Mouse (Mus musculus): ENCODE measurements at regions not wholly inside any gene's neighbourhood (a gene's known extent, or its start where the extent isn't known, plus 50 kb on each side); places are given as distances from the start of the nearest gene placed in this dataset.

DNA sequence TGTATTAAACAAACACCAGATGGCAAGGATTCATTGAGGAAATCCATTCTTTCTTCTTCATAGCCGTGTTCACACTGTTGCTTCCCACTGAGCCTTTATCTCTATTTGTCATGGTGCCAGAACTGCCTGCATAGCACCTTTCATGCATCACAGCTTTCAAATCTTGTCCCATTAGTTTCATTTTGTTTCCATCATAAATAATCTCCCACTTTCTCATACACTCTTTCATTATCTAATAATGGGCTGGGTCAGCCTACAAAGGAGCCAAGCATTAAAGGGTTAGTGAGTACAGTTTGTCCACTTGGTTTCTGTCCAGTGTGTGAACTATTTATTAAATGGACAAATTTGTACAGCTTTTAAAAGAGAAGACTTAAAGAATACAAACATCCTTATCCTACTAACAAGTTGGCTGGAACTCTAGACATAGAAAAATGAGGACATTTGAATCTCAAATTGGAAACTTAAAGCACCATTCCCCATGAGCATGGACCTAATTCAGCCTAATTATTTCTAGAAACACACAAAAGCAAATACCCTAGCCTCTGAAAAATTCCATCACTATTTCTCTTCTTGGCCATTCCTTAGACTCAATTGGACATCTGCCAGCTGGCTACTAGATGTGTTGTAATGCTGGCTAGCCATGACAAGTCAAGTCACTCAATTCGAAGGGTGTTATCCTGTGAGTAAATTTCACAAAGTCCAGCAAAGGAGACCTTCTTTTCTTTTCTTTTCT lies 589.8 kb downstream of the Gm43517 start:
- no peak overlapping the region for H3K9ac ChIP-seq (ENCODE audit: low read length)
- no peaks in the 10 kb centered on the region for H3K9me3 ChIP-seq (ENCODE audit: control insufficient read depth, low read length)
- ATAC-seq (ENCODE audit: low FRiP score) (peak; percentile 80), DNase-seq (ENCODE audit: low spot score, missing footprints) (no peak)
- H3K36me3 ChIP-seq (ENCODE audit: control insufficient read depth, insufficient read depth, low read length): no peaks in the 10 kb centered on the region
- H3K4me3 ChIP-seq (ENCODE audit: low read depth, low read length): no peak overlapping the region
- H3K4me2 ChIP-seq: no peak overlapping the region
- no peak overlapping the region for H3K27ac ChIP-seq (ENCODE audit: low read depth, low read length)
- WGBS: 21% methylated on average over 2 of the region's 2 CpGs
- H3K4me1 ChIP-seq (ENCODE audit: control insufficient read depth, insufficient read depth, low read length): peaks cover 3% of the 10 kb centered on the region; the same call in 1 of the 2 replicates
- no peaks in the 10 kb centered on the region; the same call in 1 of the 2 replicates for H3K27me3 ChIP-seq (ENCODE audit: control insufficient read depth, insufficient read depth, low read length)

DNA sequence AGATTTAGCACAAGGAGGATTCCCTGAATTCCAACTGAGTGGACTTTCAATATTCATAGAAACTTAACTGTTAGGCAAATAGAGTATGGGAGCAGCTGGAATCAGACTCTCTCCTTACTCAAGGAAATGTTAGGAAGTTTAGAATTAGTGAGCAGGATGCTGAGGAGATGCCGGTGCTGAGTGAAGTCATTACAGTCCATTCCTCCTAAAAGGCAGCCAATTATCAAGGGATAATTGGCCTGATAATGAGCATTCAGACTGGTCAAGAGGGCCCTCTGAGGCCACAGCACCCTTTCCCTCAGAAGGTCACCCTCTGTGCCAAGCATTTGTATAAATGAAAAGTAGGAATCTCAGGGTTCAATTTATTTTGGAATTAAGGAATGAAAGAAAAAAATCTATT lies 590.6 kb downstream of the Gm43517 start:
- no peak for ATAC-seq (ENCODE audit: low FRiP score)
- no peaks in the 10 kb centered on the region; the same call in 1 of the 2 replicates for H3K27me3 ChIP-seq (ENCODE audit: control insufficient read depth, insufficient read depth, low read length)

DNA sequence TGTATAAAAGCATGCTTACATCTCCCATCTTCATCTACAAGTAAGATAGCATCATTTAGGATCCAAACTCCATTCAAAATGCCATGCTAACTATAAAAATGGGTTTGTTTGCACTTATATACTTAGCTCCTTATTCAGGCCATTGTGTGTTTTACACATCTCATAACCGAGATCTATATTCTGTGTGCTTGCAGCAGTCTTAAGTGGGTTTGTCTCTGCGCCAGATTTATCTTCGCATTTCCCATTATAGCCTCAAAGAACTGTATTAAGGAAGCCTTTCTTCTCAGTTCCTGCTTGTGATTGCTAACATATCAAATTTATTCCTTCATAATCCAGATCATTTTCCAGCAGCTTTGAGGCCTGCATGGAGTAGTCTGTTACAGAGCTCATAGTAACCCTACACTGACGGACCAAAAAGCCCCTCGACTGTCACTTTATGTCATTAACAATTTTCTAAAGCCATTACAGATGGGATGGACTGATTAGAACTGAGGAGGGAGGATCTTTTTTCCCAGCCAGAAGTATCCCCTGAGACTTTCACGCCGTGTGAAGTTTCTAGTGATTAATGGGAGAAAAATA lies 607.6 kb downstream of the Gm43517 start:
- Histone ChIP-seq H3K27ac (ENCODE audit: low read depth, low read length) (no peak overlapping the region), H3K27me3 (ENCODE audit: control insufficient read depth, insufficient read depth, low read length) (no peaks in the 10 kb centered on the region), H3K9ac (ENCODE audit: low read length) (no peak overlapping the region), H3K36me3 (ENCODE audit: control insufficient read depth, insufficient read depth, low read length) (no peaks in the 10 kb centered on the region), H3K4me3 (ENCODE audit: low read depth, low read length) (no peak overlapping the region), H3K4me2 (no peak overlapping the region), H3K4me1 (ENCODE audit: control insufficient read depth, insufficient read depth, low read length) (no peaks in the 10 kb centered on the region), H3K9me3 (ENCODE audit: control insufficient read depth, low read length) (no peaks in the 10 kb centered on the region)
- WGBS: 79% methylated on average over 7 of the region's 7 CpGs
- ATAC-seq (ENCODE audit: low FRiP score) (no peak), DNase-seq (ENCODE audit: low spot score, missing footprints) (no peak)

More for the DNA sequence above, 590.6 kb downstream of the Gm43517 start:
- Histone ChIP-seq H3K9ac (ENCODE audit: low read length) (no peak overlapping the region), H3K4me1 (ENCODE audit: control insufficient read depth, insufficient read depth, low read length) (peaks cover 3% of the 10 kb centered on the region; the same call in 1 of the 2 replicates), H3K9me3 (ENCODE audit: control insufficient read depth, low read length) (no peaks in the 10 kb centered on the region), H3K36me3 (ENCODE audit: control insufficient read depth, insufficient read depth, low read length) (no peaks in the 10 kb centered on the region), H3K4me3 (ENCODE audit: low read depth, low read length) (no peak overlapping the region), H3K27ac (ENCODE audit: low read depth, low read length) (no peak overlapping the region), H3K4me2 (no peak overlapping the region)
- 27% methylated on average over 1 of the region's 1 CpGs for WGBS
- DNase-seq (ENCODE audit: low spot score, missing footprints): no peak

DNA sequence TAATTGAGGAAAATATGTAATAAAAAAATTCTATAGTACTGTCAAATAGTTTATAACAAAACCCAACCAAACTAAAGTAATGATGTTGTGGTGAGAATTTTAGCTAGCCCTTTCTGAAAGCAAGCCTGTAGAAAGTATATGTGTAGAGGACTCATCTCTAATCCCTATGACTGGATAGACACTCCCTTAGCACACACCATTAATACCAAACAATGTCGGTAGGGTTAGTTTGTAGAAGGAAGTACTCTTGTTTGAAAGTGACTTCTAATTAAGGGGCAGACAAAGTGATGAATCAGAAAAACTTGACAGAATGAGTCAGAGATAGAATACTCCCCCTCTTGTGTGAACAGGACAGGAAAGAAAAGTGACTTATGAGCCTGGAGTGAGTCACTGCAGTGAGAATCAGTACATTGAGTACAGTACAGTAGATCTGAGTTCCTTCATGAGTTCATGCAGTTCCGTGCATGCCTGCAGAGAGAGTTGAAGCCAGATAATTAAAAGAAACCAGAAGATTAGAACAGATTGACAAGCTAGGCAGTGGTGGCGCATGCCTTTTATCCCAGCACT lies 610.0 kb downstream of the Prkd1 start:
- H3K36me3 ChIP-seq (ENCODE audit: control insufficient read depth, insufficient read depth, low read length): no peaks in the 10 kb centered on the region
- no peaks in the 10 kb centered on the region for H3K4me1 ChIP-seq (ENCODE audit: control insufficient read depth, insufficient read depth, low read length)
- ATAC-seq (ENCODE audit: low FRiP score): no peak
- H3K4me2 ChIP-seq: no peak overlapping the region
- H3K27me3 ChIP-seq (ENCODE audit: control insufficient read depth, insufficient read depth, low read length): no peaks in the 10 kb centered on the region
- no peak overlapping the region for H3K4me3 ChIP-seq (ENCODE audit: low read depth, low read length)
- no peak overlapping the region for H3K27ac ChIP-seq (ENCODE audit: low read depth, low read length)
- H3K9ac ChIP-seq (ENCODE audit: low read length): no peak overlapping the region
- WGBS: 88% methylated on average over 3 of the region's 3 CpGs
- no peaks in the 10 kb centered on the region for H3K9me3 ChIP-seq (ENCODE audit: control insufficient read depth, low read length)
- no peak for DNase-seq (ENCODE audit: low spot score, missing footprints)

DNA sequence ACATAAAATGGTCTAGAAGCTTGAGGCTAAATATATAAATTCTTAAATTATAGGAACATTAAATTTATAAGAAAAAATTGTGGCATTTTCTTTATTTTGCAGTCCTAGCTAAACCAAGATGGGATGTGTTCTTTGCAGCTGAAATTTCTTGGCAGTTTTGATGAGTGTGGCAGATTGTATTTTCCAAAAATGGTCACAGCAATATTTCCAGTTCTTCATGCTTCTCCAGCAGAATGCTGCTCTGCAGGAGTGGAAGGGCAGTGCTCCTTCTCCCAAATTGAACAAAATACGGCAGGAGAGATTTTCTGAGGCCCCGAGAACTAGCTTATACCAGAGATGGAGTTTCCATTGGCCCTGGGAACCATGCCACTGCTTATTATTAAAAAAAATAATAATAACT lies 587.6 kb downstream of the Prkd1 start:
- Histone ChIP-seq H3K4me1 (ENCODE audit: control insufficient read depth, insufficient read depth, low read length) (no peaks in the 10 kb centered on the region), H3K27ac (ENCODE audit: low read depth, low read length) (no peak overlapping the region), H3K4me3 (ENCODE audit: low read depth, low read length) (no peak overlapping the region), H3K9me3 (ENCODE audit: control insufficient read depth, low read length) (no peaks in the 10 kb centered on the region), H3K27me3 (ENCODE audit: control insufficient read depth, insufficient read depth, low read length) (no peaks in the 10 kb centered on the region), H3K36me3 (ENCODE audit: control insufficient read depth, insufficient read depth, low read length) (no peaks in the 10 kb centered on the region), H3K9ac (ENCODE audit: low read length) (no peak overlapping the region), H3K4me2 (no peak overlapping the region)
- DNase-seq (ENCODE audit: low spot score, missing footprints): no peak
- ATAC-seq (ENCODE audit: low FRiP score): no peak
- WGBS: 93% methylated on average over 2 of the region's 2 CpGs

DNA sequence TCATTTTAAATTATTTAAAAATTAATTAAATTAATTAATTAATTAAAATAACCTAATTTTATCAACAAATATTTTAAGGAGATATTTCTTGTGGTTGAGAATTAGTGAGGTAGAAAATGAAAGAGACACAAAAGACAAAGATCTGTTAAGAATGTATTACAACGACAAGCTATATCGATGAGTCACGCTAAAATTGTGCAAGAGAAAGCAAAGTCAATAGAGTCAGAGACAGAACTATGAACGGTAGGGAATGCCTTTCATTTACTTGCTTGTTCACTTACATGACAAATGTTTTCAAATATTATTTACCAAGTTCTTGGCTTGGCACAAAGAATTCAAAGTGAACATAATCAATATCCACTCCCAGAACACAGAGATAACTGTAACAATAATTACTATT lies 582.5 kb downstream of the Prkd1 start:
- H3K4me2 ChIP-seq: no peak overlapping the region
- H3K9ac ChIP-seq (ENCODE audit: low read length): no peak overlapping the region
- ATAC-seq (ENCODE audit: low FRiP score) (no peak), DNase-seq (ENCODE audit: low spot score, missing footprints) (no peak)
- H3K4me3 ChIP-seq (ENCODE audit: low read depth, low read length): no peak overlapping the region
- WGBS: 95% methylated on average over 4 of the region's 4 CpGs
- no peaks in the 10 kb centered on the region for H3K27me3 ChIP-seq (ENCODE audit: control insufficient read depth, insufficient read depth, low read length)
- H3K9me3 ChIP-seq (ENCODE audit: control insufficient read depth, low read length): no peaks in the 10 kb centered on the region
- no peaks in the 10 kb centered on the region for H3K36me3 ChIP-seq (ENCODE audit: control insufficient read depth, insufficient read depth, low read length)
- no peaks in the 10 kb centered on the region for H3K4me1 ChIP-seq (ENCODE audit: control insufficient read depth, insufficient read depth, low read length)
- H3K27ac ChIP-seq (ENCODE audit: low read depth, low read length): no peak overlapping the region

DNA sequence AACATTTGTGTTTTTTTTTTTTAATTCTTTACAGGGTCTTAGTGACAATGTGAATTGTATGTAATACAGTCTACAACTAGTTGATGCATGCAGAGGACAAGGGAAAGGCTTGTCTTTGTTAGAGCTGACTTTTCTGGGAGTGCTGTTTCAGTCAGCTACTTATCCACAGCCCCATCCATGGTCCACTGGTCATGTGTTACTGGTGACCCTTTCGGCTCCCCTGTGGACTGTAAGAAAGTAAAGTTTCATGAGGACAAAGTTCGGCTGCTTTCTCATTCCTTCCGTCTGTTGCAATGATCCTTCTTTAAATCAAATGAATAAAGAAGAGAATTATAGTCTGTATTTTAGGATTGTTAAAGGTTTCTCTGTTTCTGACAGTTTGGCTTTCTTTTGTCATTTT lies 577.1 kb downstream of the Prkd1 start:
- Histone ChIP-seq H3K9ac (ENCODE audit: low read length) (no peak overlapping the region), H3K27ac (ENCODE audit: low read depth, low read length) (no peak overlapping the region), H3K4me2 (no peak overlapping the region), H3K27me3 (ENCODE audit: control insufficient read depth, insufficient read depth, low read length) (no peaks in the 10 kb centered on the region; the same call in 1 of the 2 replicates), H3K36me3 (ENCODE audit: control insufficient read depth, insufficient read depth, low read length) (no peaks in the 10 kb centered on the region), H3K4me1 (ENCODE audit: control insufficient read depth, insufficient read depth, low read length) (peaks cover 9% of the 10 kb centered on the region), H3K4me3 (ENCODE audit: low read depth, low read length) (no peak overlapping the region), H3K9me3 (ENCODE audit: control insufficient read depth, low read length) (no peaks in the 10 kb centered on the region)
- ATAC-seq (ENCODE audit: low FRiP score) (no peak), DNase-seq (ENCODE audit: low spot score, missing footprints) (no peak)
- WGBS: 18% methylated on average over 3 of the region's 3 CpGs

DNA sequence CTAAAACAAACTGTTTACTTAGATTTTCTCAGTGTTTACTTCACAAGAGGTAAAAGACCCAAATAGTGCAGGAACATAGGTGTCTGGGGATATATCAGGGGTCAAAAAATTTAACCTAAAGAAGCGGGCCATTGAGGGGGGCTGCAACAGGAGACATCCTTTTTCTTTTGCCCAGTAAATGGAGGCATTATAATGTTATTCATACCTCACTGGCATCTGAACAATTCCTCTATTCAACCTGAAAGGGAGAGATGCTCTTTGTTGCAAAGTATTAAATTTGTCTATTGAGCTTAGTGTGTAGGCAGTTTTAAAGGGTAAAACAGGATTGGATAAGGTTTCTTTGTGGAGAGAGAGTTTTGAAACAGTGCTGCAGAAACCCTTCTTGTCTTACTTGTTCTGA lies 576.5 kb downstream of the Prkd1 start:
- H3K4me1 ChIP-seq (ENCODE audit: control insufficient read depth, insufficient read depth, low read length): peaks cover 9% of the 10 kb centered on the region
- no peaks in the 10 kb centered on the region for H3K9me3 ChIP-seq (ENCODE audit: control insufficient read depth, low read length)
- no peaks in the 10 kb centered on the region for H3K36me3 ChIP-seq (ENCODE audit: control insufficient read depth, insufficient read depth, low read length)
- H3K27me3 ChIP-seq (ENCODE audit: control insufficient read depth, insufficient read depth, low read length): no peaks in the 10 kb centered on the region; the same call in 1 of the 2 replicates
- WGBS: 5% methylated on average over 1 of the region's 1 CpGs
- no peak overlapping the region for H3K4me3 ChIP-seq (ENCODE audit: low read depth, low read length)
- no peak overlapping the region for H3K4me2 ChIP-seq
- ATAC-seq (ENCODE audit: low FRiP score) (peak; percentile 73), DNase-seq (ENCODE audit: low spot score, missing footprints) (peak; percentile 88)
- H3K27ac ChIP-seq (ENCODE audit: low read depth, low read length): no peak overlapping the region
- no peak overlapping the region for H3K9ac ChIP-seq (ENCODE audit: low read length)

DNA sequence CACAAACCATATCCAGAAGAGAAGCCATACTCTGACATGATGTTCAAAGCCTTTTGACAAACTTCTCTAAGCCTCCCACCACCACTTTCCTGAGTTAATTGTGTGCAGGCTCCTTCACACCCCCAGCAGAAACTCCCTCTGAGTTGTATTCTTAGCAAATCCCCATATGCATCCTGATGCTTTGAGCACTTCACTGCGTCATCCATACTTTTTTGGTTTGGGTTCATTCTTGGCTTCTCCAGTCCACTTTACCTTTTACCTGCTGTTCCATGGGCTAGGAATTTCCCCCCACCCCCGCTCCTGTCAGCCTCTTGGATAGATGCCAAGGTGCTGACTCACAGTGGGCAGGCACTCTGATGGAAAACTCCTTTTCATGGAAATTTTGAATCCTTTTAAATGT lies 575.2 kb downstream of the Prkd1 start:
- WGBS: 45% methylated on average over 2 of the region's 2 CpGs
- no peaks in the 10 kb centered on the region for H3K9me3 ChIP-seq (ENCODE audit: control insufficient read depth, low read length)
- H3K4me1 ChIP-seq (ENCODE audit: control insufficient read depth, insufficient read depth, low read length): peaks cover 9% of the 10 kb centered on the region
- no peak overlapping the region for H3K9ac ChIP-seq (ENCODE audit: low read length)
- ATAC-seq (ENCODE audit: low FRiP score) (no peak), DNase-seq (ENCODE audit: low spot score, missing footprints) (peak; percentile 86)
- H3K4me3 ChIP-seq (ENCODE audit: low read depth, low read length): no peak overlapping the region
- H3K4me2 ChIP-seq: no peak overlapping the region
- H3K27ac ChIP-seq (ENCODE audit: low read depth, low read length): no peak overlapping the region
- no peaks in the 10 kb centered on the region; the same call in 1 of the 2 replicates for H3K27me3 ChIP-seq (ENCODE audit: control insufficient read depth, insufficient read depth, low read length)
- no peaks in the 10 kb centered on the region for H3K36me3 ChIP-seq (ENCODE audit: control insufficient read depth, insufficient read depth, low read length)
